Mouse (Mus musculus) ES-Bruce4 (cell line): ENCODE results near the gene Hspa8. TPM values are rescaled to one million over a fixed set of nuclear protein-coding genes. Genes with fewer than 3 reads are reported as not detected.
A peak's percentile ranks its signal among the peaks of the same experiment; 100 is the strongest.

Experiments used
- H3K27ac ChIP-seq: 2 replicates; pipeline ENCODE4 v1.5.1; 2012; ENCODE audit warnings: low read length, inconsistent platforms; ENCODE audit not compliant: insufficient read depth
- H3K27me3 ChIP-seq: 2 replicates; pipeline ENCODE4 v1.6.1; 2012; ENCODE audit warnings: mild to moderate bottlenecking, low read length, inconsistent platforms; ENCODE audit not compliant: control insufficient read depth, poor library complexity, insufficient read depth, severe bottlenecking
- H3K36me3 ChIP-seq: 2 replicates; pipeline ENCODE4 v1.6.1; 2012; ENCODE audit warnings: inconsistent platforms, mild to moderate bottlenecking, low read length, moderate library complexity; ENCODE audit not compliant: control insufficient read depth, poor library complexity, insufficient read depth, severe bottlenecking
- H3K4me1 ChIP-seq: one replicate; pipeline ENCODE4 v1.8.1; 2011; ENCODE audit warnings: low read length; ENCODE audit not compliant: control insufficient read depth, insufficient read depth
- H3K4me3 ChIP-seq: 2 replicates; pipeline ENCODE4 v1.5.1; 2011; ENCODE audit warnings: low read depth, mild to moderate bottlenecking, low read length
- H3K9ac ChIP-seq: 2 replicates; pipeline ENCODE4 v1.6.1; 2012; ENCODE audit warnings: low read depth, mild to moderate bottlenecking, inconsistent platforms; ENCODE audit not compliant: poor library complexity, severe bottlenecking
- H3K9me3 ChIP-seq: replicated peaks from 2 replicates; pipeline ENCODE4 v1.6.1; 2012; ENCODE audit warnings: mild to moderate bottlenecking, low read length, inconsistent platforms; ENCODE audit not compliant: control insufficient read depth, poor library complexity, insufficient read depth, severe bottlenecking
- CTCF ChIP-seq: IDR thresholded peaks from one replicate; pipeline ENCODE4 v1.8.1; 2011; ENCODE audit warnings: low read depth, low read length
- EP300 ChIP-seq: IDR thresholded peaks from 2 replicates; pipeline ENCODE4 v1.6.1; 2011; ENCODE audit warnings: low read depth, low read length; ENCODE audit not compliant: insufficient read depth
- POLR2A ChIP-seq: IDR thresholded peaks from one replicate; pipeline ENCODE4 v1.8.1; 2011; ENCODE audit warnings: low read length; ENCODE audit not compliant: insufficient read depth
- polyA plus RNA-seq: library from polyadenylated mRNA; stranded (reverse); fragments of >200 nt; gene quantifications from 2 replicates; pipeline ENCODE4 v1.2.4, GENCODE M21; 2011; ENCODE audit warnings: low read depth; ENCODE audit not compliant: missing spikeins, insufficient read depth, insufficient read length

The Hspa8 gene
- polyA plus RNA-seq, 1 experiment, result 3,442 TPM

DNA sequence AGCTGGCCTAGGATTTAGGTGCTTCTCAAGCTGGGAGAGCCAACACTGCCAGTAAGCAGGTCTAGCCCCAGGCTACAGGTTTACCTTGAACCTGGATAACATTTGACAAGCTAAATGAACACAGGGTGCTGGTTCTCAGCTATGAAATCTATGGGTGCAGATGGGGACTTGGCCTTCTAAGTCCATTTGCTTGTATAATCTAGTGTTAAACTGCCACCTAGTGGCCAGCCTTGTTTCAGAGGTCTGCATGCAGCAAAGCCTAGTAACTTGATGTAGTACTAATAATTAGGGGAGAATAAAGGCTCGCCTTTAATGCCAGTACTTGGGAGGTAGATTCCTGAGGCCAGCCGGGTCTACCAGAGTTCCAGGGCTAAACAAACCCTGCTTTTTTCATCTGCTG, 4.5 kb downstream of the Hspa8 start:
- no peaks in the 10 kb centered on the region for H3K9me3 ChIP-seq
- no peak for TF ChIP-seq EP300
- no peak for TF ChIP-seq CTCF
- no peak for TF ChIP-seq POLR2A
- H3K27ac ChIP-seq, result peak overlapping the region; percentile 94
- H3K4me3 ChIP-seq, result no peak overlapping the region
- H3K9ac ChIP-seq, result no peak overlapping the region
- peaks cover 44% of the 10 kb centered on the region for H3K36me3 ChIP-seq
- no peaks in the 10 kb centered on the region for H3K4me1 ChIP-seq
- H3K27me3 ChIP-seq, result no peaks in the 10 kb centered on the region

GRCm38 (mm10) chr9:40806440-40807288, 5.9 kb downstream of the Hspa8 start:
- H3K4me1 ChIP-seq, result no peaks in the 10 kb centered on the region
- no peak overlapping the region for H3K9ac ChIP-seq
- no peak for TF ChIP-seq POLR2A
- no peak for TF ChIP-seq CTCF
- TF ChIP-seq EP300, result no peak
- no peaks in the 10 kb centered on the region for H3K9me3 ChIP-seq
- peak overlapping the region; percentile 13 for H3K27ac ChIP-seq
- H3K4me3 ChIP-seq, result no peak overlapping the region
- no peaks in the 10 kb centered on the region for H3K27me3 ChIP-seq
- peaks cover 39% of the 10 kb centered on the region for H3K36me3 ChIP-seq

DNA sequence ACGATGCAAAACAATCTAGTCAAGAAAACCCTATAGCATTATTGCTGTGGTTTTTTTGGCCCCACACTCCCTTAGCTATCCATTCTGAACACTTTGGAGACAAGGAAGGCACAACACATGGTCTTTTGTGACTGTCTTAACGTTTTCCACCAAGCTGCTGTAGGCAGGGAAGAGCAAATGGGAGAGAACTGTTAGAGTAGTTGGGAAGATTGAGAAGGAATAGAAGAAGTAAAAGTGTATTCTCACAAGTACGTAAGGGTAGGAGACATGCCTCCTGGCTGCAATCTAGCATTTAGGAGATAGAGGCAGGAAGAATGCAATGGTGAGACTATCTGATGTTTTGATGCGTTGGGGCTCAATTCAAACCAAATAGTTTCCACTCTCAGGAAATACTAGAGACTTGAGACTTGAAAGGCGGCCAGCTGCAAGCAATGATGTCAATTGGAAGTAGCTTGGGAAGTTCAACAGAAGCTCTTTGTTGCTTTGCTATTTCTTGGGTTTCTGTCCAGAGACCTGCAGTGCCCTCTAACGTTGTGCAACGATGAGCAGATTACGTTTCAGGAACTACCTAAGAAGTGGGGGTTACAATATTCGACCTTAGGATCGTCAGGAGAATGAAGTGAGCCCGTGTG, 6.6 kb downstream of the Hspa8 start:
- peaks cover 31% of the 10 kb centered on the region for H3K36me3 ChIP-seq
- no peak overlapping the region for H3K4me3 ChIP-seq
- no peak overlapping the region for H3K9ac ChIP-seq
- H3K4me1 ChIP-seq, result no peaks in the 10 kb centered on the region
- no peaks in the 10 kb centered on the region for H3K27me3 ChIP-seq
- H3K9me3 ChIP-seq, result no peaks in the 10 kb centered on the region
- H3K27ac ChIP-seq, result peak overlapping the region; percentile 13; the same call in 1 of the 2 replicates
- TF ChIP-seq POLR2A (no peak), CTCF (no peak), EP300 (no peak)

DNA sequence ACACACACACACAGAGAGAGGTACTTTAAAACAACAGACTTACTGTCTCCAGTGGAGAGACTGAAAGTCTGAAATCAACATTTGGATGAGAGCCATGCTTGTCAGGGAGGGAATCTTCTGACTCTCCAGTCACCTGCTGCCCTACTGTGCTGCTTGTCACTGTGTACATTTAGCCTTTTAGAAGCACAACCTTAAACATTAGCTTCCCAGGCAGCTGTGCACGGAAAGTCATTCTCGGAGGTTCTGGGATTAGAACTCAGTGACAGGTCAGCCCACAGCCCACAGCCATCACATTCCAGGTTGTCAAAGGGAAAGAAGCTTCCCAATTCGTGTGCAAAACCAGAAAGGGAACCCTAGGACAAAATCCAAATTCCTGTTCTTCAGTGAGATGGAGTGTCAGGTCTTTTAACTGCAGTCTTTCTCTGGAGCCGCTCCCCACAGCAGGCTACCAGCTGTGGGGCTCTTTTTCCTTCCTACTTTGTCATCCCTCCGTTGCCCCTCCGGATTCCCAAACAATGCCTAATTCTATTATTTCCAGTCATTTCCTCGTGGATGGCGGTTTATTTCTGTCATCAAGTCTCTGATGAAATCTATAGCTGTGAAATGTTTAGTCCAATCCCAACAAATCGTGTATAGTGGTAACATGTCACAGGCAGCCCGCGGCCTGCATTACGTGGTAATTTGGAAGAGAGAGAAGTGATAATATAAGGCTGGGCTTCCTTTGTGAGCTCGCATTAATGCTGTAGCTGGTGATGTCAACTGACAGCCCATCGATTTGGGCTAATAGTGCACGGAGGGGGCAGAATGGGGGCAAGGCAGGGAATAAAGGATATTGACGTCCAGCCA, 7.5 kb downstream of the Hspa8 start:
- H3K27ac ChIP-seq, result no peak overlapping the region
- no peak overlapping the region for H3K4me3 ChIP-seq
- no peak overlapping the region for H3K9ac ChIP-seq
- no peaks in the 10 kb centered on the region for H3K27me3 ChIP-seq
- no peaks in the 10 kb centered on the region for H3K9me3 ChIP-seq
- no peaks in the 10 kb centered on the region for H3K4me1 ChIP-seq
- TF ChIP-seq EP300 (no peak), POLR2A (no peak), CTCF (no peak)
- H3K36me3 ChIP-seq, result peaks cover 26% of the 10 kb centered on the region

- TF ChIP-seq CTCF, result no peak
- TF ChIP-seq POLR2A, result no peak
- no peak for TF ChIP-seq EP300
- no peaks in the 10 kb centered on the region for H3K27me3 ChIP-seq
- no peaks in the 10 kb centered on the region for H3K9me3 ChIP-seq
- H3K4me3 ChIP-seq, result no peak overlapping the region
- no peaks in the 10 kb centered on the region for H3K4me1 ChIP-seq
- no peak overlapping the region for H3K27ac ChIP-seq
- peaks cover 20% of the 10 kb centered on the region for H3K36me3 ChIP-seq
- H3K9ac ChIP-seq, result no peak overlapping the region
These were observed 8.1 kb downstream of the Hspa8 start for GRCm38 (mm10) chr9:40808907-40809280.

DNA sequence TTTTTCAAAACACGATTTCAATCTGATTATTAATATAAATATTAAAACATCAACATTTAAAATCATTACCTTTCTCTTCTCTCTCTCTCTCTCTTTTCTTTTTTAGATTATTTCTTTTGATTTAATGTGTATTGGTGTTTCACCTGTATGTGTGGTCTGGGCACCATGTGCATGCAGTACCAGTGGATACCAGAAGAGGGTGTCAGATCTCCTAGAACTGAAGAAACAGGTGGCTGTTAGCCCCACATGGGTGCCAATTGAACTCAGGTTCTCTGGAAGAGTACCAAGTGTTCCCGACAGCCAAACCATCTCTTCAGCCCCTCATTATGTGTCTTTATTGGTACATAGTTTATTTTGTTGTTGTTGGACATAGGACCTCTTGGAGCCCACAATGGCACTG, 11.1 kb downstream of the Hspa8 start:
- Histone ChIP-seq H3K36me3 (no peaks in the 10 kb centered on the region), H3K27me3 (no peaks in the 10 kb centered on the region), H3K27ac (no peak overlapping the region), H3K9ac (no peak overlapping the region), H3K9me3 (no peaks in the 10 kb centered on the region), H3K4me1 (no peaks in the 10 kb centered on the region), H3K4me3 (no peak overlapping the region)
- TF ChIP-seq POLR2A, result no peak
- no peak for TF ChIP-seq EP300
- peak; percentile 36 for TF ChIP-seq CTCF
